ENCODE assay signal across 11 mouse cellular contexts in the genomic region with DNA sequence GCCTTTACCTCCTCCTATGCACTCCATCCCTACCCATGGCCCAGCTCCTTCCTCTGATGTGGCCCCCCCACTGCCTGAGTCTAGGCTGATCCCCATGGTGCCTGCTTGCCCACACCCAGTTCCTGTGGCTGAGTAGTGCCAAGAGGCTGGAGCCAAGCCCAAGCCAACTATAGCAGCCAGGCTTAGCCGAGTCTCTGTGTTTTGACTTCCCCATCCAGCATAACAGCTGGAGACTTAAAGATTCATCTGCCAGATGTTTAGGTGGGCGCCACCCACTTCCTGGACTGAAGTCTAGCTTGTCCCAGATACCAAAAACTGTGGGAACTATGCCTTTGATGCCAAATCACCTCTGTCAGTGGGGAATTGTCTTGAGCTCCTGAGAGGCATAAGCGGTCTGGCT. TPM values are rescaled to one million over a fixed set of nuclear protein-coding genes. Genes with fewer than 3 reads are reported as not detected.
DNase-seq lines count a peak whose midpoint lies in the region; ATAC-seq lines count a peak whose summit lies in the region.
"Had no signal": no experiment of that assay in that cellular context is flagged by ENCODE, and none has a peak within 500 bp of the region (broad histone marks: within the 10 kb centered on the region; RNA-seq: fewer than 3 reads in every experiment).

No protein-coding gene starts in this region.

- peaks cover 31% of the 10 kb centered on the region for H3K4me1 ChIP-seq in hindbrain, embryonic 10.5 days (replicated peaks)

- H3K27ac ChIP-seq in hindbrain, embryonic 10.5 days = no peak overlapping the region; the same call in 1 of the 2 replicates
- H3K27ac ChIP-seq: macrophage had no signal

- no peak overlapping the region for H3K4me3 ChIP-seq in hindbrain, embryonic 10.5 days
- H3K4me3 ChIP-seq: erythroblast, embryonic 14.5 days had no signal

- 71% methylated on average over 3 of the region's 3 CpGs for WGBS in hindbrain, embryonic 10.5 days

- peaks cover 6% of the 10 kb centered on the region; the same call in 1 of the 2 replicates for H3K36me3 ChIP-seq in hindbrain, embryonic 10.5 days

- DNase-seq in frontal cortex, postnatal 10 days (ENCODE audit: low spot score in 2 of 2) = no peak
- peak; percentile 78 for DNase-seq in thymus, postnatal 0 days (ENCODE audit: low spot score)
- no peak for DNase-seq in thymus, postnatal 10 days (ENCODE audit: low spot score in 2 of 2)
- DNase-seq in heart, postnatal 4 days = peak; percentile 49
- DNase-seq in thymus, postnatal 4 days = peak; percentile 58
- no peak for DNase-seq in embryo, embryonic 11 days
- DNase-seq in hindbrain, embryonic 10.5 days (ENCODE audit: low spot score) = no peak
- DNase-seq: B cell, adult 2 months had no signal

- H3K27me3 ChIP-seq in hindbrain, embryonic 10.5 days (ENCODE audit: insufficient read depth, poor library complexity, severe bottlenecking) = peaks cover 46% of the 10 kb centered on the region

- peak; percentile 78 for ATAC-seq in frontal cortex, adult (ENCODE audit: low TSS enrichment)

- no peaks in the 10 kb centered on the region for H3K9me3 ChIP-seq in hindbrain, embryonic 10.5 days

RNA-seq across cellular contexts. Expression of gene Gnb1l, which starts 34.2 kb away (rescaled TPM):
- 34.2 and 35.2 TPM in 2 replicates for polyA plus RNA-seq in thymus, postnatal 0 days (2015; fragmentation: Nextera tagmentation; extraction: Ambion mirVana)
- 1 to 10 TPM; 6.3 to 7.9 TPM for total RNA-seq in heart, postnatal 4 days (2021)
- 16.8 and 19.5 TPM in 2 replicates for polyA plus RNA-seq in hindbrain, embryonic 10.5 days (2016; fragmentation: Nextera tagmentation; extraction: Ambion mirVana)

RNA-seq across cellular contexts. Expression of gene Rtl10, which starts 34.4 kb away (rescaled TPM):
- 4.6 and 5.6 TPM in 2 replicates for polyA plus RNA-seq in thymus, postnatal 0 days (2015; fragmentation: Nextera tagmentation; extraction: Ambion mirVana)
- 1 to 10 TPM; 5.5 to 5.6 TPM for total RNA-seq in heart, postnatal 4 days (2021)
- polyA plus RNA-seq in hindbrain, embryonic 10.5 days (2016; fragmentation: Nextera tagmentation; extraction: Ambion mirVana) = 2.2 and 2.7 TPM in 2 replicates
- polyA plus RNA-seq: macrophage had no signal

RNA-seq across cellular contexts. Expression of gene Comt, which starts 37.6 kb away (rescaled TPM):
- 73.8 and 83.6 TPM in 2 replicates for polyA plus RNA-seq in thymus, postnatal 0 days (2015; fragmentation: Nextera tagmentation; extraction: Ambion mirVana)
- total RNA-seq in heart, postnatal 4 days (2021) = 100 to 1,000 TPM; 116 to 122 TPM
- polyA plus RNA-seq in hindbrain, embryonic 10.5 days (2016; fragmentation: Nextera tagmentation; extraction: Ambion mirVana) = 62.5 and 67.9 TPM in 2 replicates

RNA-seq across cellular contexts. Expression of gene Txnrd2, which starts 38.1 kb away (rescaled TPM):
- polyA plus RNA-seq in thymus, postnatal 0 days (2015; fragmentation: Nextera tagmentation; extraction: Ambion mirVana) = 11.3 and 12.3 TPM in 2 replicates
- total RNA-seq in heart, postnatal 4 days (2021) = 10 to 100 TPM; 26.7 to 29.0 TPM
- polyA plus RNA-seq in hindbrain, embryonic 10.5 days (2016; fragmentation: Nextera tagmentation; extraction: Ambion mirVana) = 30.5 and 34.7 TPM in 2 replicates

Comparison
In these comparisons a context has a peak if more than half of its experiments do, and no peak if none do; other contexts are left out.
1. DNase-seq: peak in thymus, postnatal 0 days (single experiment), heart, postnatal 4 days (single experiment) and thymus, postnatal 4 days (single experiment); none in frontal cortex, postnatal 10 days (0 of 2), thymus, postnatal 10 days (0 of 2), embryo, embryonic 11 days (single experiment) and hindbrain, embryonic 10.5 days (single experiment).